Mouse (Mus musculus) CD4-positive naive resting alpha-beta T cell, adult 76 days (primary cell): ENCODE results near the gene Tspo2. TPM values are rescaled to one million over a fixed set of nuclear protein-coding genes. Genes with fewer than 3 reads are reported as not detected.

Experiments used
- total RNA-seq: library from RNA; stranded (reverse); gene quantifications from one replicate; pipeline ENCODE4 v1.2.4, GENCODE M21; 2023

Gene Tspo2
- 1.4 TPM for total RNA-seq

GRCm38 (mm10) chr17:48451353-48451675 lies at the start of gene Tspo2:
Gene Tspo2 (minus strand): TSS chr17:48451522.

GRCm38 (mm10) chr17:48454688-48455087 lies 3.4 kb upstream of the Tspo2 start, which contains the start of gene Unc5cl:
Gene Unc5cl (plus strand): TSS chr17:48454901.

GRCm38 (mm10) chr17:48432158-48432980 lies 19.0 kb downstream of the Tspo2 start, which contains the start of gene Apobec2:
Gene Apobec2 (minus strand): TSS chr17:48432930.

GRCm38 (mm10) chr17:48409380-48410298 lies 41.7 kb downstream of the Tspo2 start, which contains the start of the genes Nfya and Oard1:
Gene Nfya (minus strand): TSS chr17:48409906.
Gene Oard1 (plus strand): TSS chr17:48410014.

Other genes starting within 250 kb of the Tspo2 start
- gene Trem1, start 218.8 kb downstream of the Tspo2 start, total RNA-seq: 1.5 TPM
- gene Trem3, start 203.7 kb downstream of the Tspo2 start, total RNA-seq: not detected
- gene Treml4, start 187.2 kb downstream of the Tspo2 start, total RNA-seq: 4.2 TPM
- 87.7 TPM for gene Treml2, start 152.0 kb downstream of the Tspo2 start, total RNA-seq
- gene B430306N03Rik, start 135.4 kb downstream of the Tspo2 start, total RNA-seq: 4.7 TPM
- gene Trem2, start 105.1 kb downstream of the Tspo2 start, total RNA-seq: 0.56 TPM
- gene Treml1, start 91.6 kb downstream of the Tspo2 start, total RNA-seq: 1.2 TPM
- 70.0 TPM for gene Nfya, start 41.6 kb downstream of the Tspo2 start, total RNA-seq
- gene Oard1, start 41.5 kb downstream of the Tspo2 start, total RNA-seq: 23.9 TPM
- gene Apobec2, start 18.6 kb downstream of the Tspo2 start, total RNA-seq: 0.53 TPM
- 12.7 TPM for gene Unc5cl, start 3.4 kb upstream of the Tspo2 start, total RNA-seq